Mouse (Mus musculus): ENCODE data around the gene Cpsf4l. TPM values are rescaled to one million over a fixed set of nuclear protein-coding genes. Genes with fewer than 3 reads are reported as not detected.
A peak's percentile ranks its signal among the peaks of the same experiment; 100 is the strongest.

Gene Cpsf4l
- 0.25 and 0.58 TPM in 2 replicates for polyA plus RNA-seq (2015; fragmentation: Nextera tagmentation; extraction: Ambion mirVana)

GRCm38 (mm10) chr11:113709731-113710256 is at the start of gene Cpsf4l:
TSS of gene Cpsf4l (minus strand) at chr11:113710017.
- ATAC-seq, result peak; percentile 64
- Histone ChIP-seq H3K9ac (ENCODE audit: low read depth, low read length) (peak within 1 kb of the TSS; percentile 57), H3K4me2 (ENCODE audit: low read length) (0 out of 2 replicates have a peak within 1 kb of the TSS, but pooled peaks have one; percentile 6), H3K4me3 (ENCODE audit: low read depth, low read length) (no peak within 1 kb of the TSS), H3K9me3 (replicated peaks; ENCODE audit: control insufficient read depth, low read length, poor library complexity, severe bottlenecking) (no peaks in the 10 kb centered on the region), H3K4me1 (ENCODE audit: control insufficient read depth, insufficient read depth, low read length) (peaks cover 12% of the 10 kb centered on the region), H3K27ac (ENCODE audit: low read length) (peak within 1 kb of the TSS; percentile 66), H3K27me3 (ENCODE audit: control insufficient read depth, insufficient read depth, low read depth, low read length) (0 out of 2 replicates have a peak, but pooled peaks cover 2% of the 10 kb centered on the region), H3K36me3 (ENCODE audit: control insufficient read depth, insufficient read depth, low read length) (no peaks in the 10 kb centered on the region)
- 5% methylated on average over 11 of the region's 11 CpGs for WGBS

GRCm38 (mm10) chr11:113758851-113759250 is 49.0 kb upstream of the Cpsf4l start:
- 94% methylated on average over 5 of the region's 5 CpGs for WGBS

GRCm38 (mm10) chr11:113756578-113756977 is 46.8 kb upstream of the Cpsf4l start:
- peaks cover 4% of the 10 kb centered on the region; the same call in 1 of the 2 replicates for H3K4me1 ChIP-seq (ENCODE audit: control insufficient read depth, insufficient read depth, low read length)
- WGBS, result 93% methylated on average over 12 of the region's 12 CpGs
- no peak for ATAC-seq
- no peak overlapping the region for H3K4me3 ChIP-seq (ENCODE audit: low read depth, low read length)
- no peak overlapping the region for H3K27ac ChIP-seq (ENCODE audit: low read length)
- H3K9me3 ChIP-seq (replicated peaks; ENCODE audit: control insufficient read depth, low read length, poor library complexity, severe bottlenecking), result no peaks in the 10 kb centered on the region
- H3K36me3 ChIP-seq (ENCODE audit: control insufficient read depth, insufficient read depth, low read length), result no peaks in the 10 kb centered on the region
- H3K27me3 ChIP-seq (ENCODE audit: control insufficient read depth, insufficient read depth, low read depth, low read length), result no peaks in the 10 kb centered on the region
- no peak overlapping the region for H3K4me2 ChIP-seq (ENCODE audit: low read length)
- no peak overlapping the region for H3K9ac ChIP-seq (ENCODE audit: low read depth, low read length)

More at GRCm38 (mm10) chr11:113758851-113759250, 49.0 kb upstream of the Cpsf4l start:
- no peak for ATAC-seq
- no peak overlapping the region for H3K4me2 ChIP-seq (ENCODE audit: low read length)
- no peaks in the 10 kb centered on the region for H3K27me3 ChIP-seq (ENCODE audit: control insufficient read depth, insufficient read depth, low read depth, low read length)
- H3K36me3 ChIP-seq (ENCODE audit: control insufficient read depth, insufficient read depth, low read length), result no peaks in the 10 kb centered on the region
- H3K9ac ChIP-seq (ENCODE audit: low read depth, low read length), result no peak overlapping the region
- no peaks in the 10 kb centered on the region for H3K9me3 ChIP-seq (replicated peaks; ENCODE audit: control insufficient read depth, low read length, poor library complexity, severe bottlenecking)
- H3K4me3 ChIP-seq (ENCODE audit: low read depth, low read length), result no peak overlapping the region
- no peaks in the 10 kb centered on the region for H3K4me1 ChIP-seq (ENCODE audit: control insufficient read depth, insufficient read depth, low read length)
- H3K27ac ChIP-seq (ENCODE audit: low read length), result no peak overlapping the region

GRCm38 (mm10) chr11:113755878-113756277 is 46.1 kb upstream of the Cpsf4l start:
- Histone ChIP-seq H3K36me3 (ENCODE audit: control insufficient read depth, insufficient read depth, low read length) (no peaks in the 10 kb centered on the region), H3K4me2 (ENCODE audit: low read length) (no peak overlapping the region), H3K9ac (ENCODE audit: low read depth, low read length) (no peak overlapping the region), H3K27me3 (ENCODE audit: control insufficient read depth, insufficient read depth, low read depth, low read length) (no peaks in the 10 kb centered on the region), H3K9me3 (replicated peaks; ENCODE audit: control insufficient read depth, low read length, poor library complexity, severe bottlenecking) (no peaks in the 10 kb centered on the region), H3K4me3 (ENCODE audit: low read depth, low read length) (no peak overlapping the region), H3K27ac (ENCODE audit: low read length) (no peak overlapping the region), H3K4me1 (ENCODE audit: control insufficient read depth, insufficient read depth, low read length) (peaks cover 4% of the 10 kb centered on the region; the same call in 1 of the 2 replicates)
- 94% methylated on average over 14 of the region's 14 CpGs for WGBS
- no peak for ATAC-seq

- Histone ChIP-seq H3K4me2 (ENCODE audit: low read length) (no peak overlapping the region), H3K9ac (ENCODE audit: low read depth, low read length) (no peak overlapping the region), H3K27ac (ENCODE audit: low read length) (no peak overlapping the region), H3K4me3 (ENCODE audit: low read depth, low read length) (no peak overlapping the region), H3K36me3 (ENCODE audit: control insufficient read depth, insufficient read depth, low read length) (no peaks in the 10 kb centered on the region), H3K4me1 (ENCODE audit: control insufficient read depth, insufficient read depth, low read length) (peaks cover 9% of the 10 kb centered on the region), H3K9me3 (replicated peaks; ENCODE audit: control insufficient read depth, low read length, poor library complexity, severe bottlenecking) (no peaks in the 10 kb centered on the region), H3K27me3 (ENCODE audit: control insufficient read depth, insufficient read depth, low read depth, low read length) (no peaks in the 10 kb centered on the region)
- 33% methylated on average over 9 of the region's 9 CpGs for WGBS
- no peak for ATAC-seq
Observed at GRCm38 (mm10) chr11:113754845-113755244, 45.0 kb upstream of the Cpsf4l start.

GRCm38 (mm10) chr11:113752685-113753430 is 43.0 kb upstream of the Cpsf4l start:
- no peak overlapping the region for H3K4me3 ChIP-seq (ENCODE audit: low read depth, low read length)
- no peak overlapping the region for H3K9ac ChIP-seq (ENCODE audit: low read depth, low read length)
- ATAC-seq, result no peak
- no peaks in the 10 kb centered on the region for H3K27me3 ChIP-seq (ENCODE audit: control insufficient read depth, insufficient read depth, low read depth, low read length)
- no peak overlapping the region for H3K4me2 ChIP-seq (ENCODE audit: low read length)
- 94% methylated on average over 10 of the region's 10 CpGs for WGBS
- H3K27ac ChIP-seq (ENCODE audit: low read length), result no peak overlapping the region
- H3K36me3 ChIP-seq (ENCODE audit: control insufficient read depth, insufficient read depth, low read length), result no peaks in the 10 kb centered on the region
- peaks cover 29% of the 10 kb centered on the region for H3K4me1 ChIP-seq (ENCODE audit: control insufficient read depth, insufficient read depth, low read length)
- no peaks in the 10 kb centered on the region for H3K9me3 ChIP-seq (replicated peaks; ENCODE audit: control insufficient read depth, low read length, poor library complexity, severe bottlenecking)

GRCm38 (mm10) chr11:113752158-113752661 is 42.4 kb upstream of the Cpsf4l start:
- 27% methylated on average over 15 of the region's 15 CpGs for WGBS
- Histone ChIP-seq H3K9me3 (replicated peaks; ENCODE audit: control insufficient read depth, low read length, poor library complexity, severe bottlenecking) (no peaks in the 10 kb centered on the region), H3K9ac (ENCODE audit: low read depth, low read length) (peak overlapping the region; percentile 55; the same call in 1 of the 2 replicates), H3K36me3 (ENCODE audit: control insufficient read depth, insufficient read depth, low read length) (no peaks in the 10 kb centered on the region), H3K4me1 (ENCODE audit: control insufficient read depth, insufficient read depth, low read length) (peaks cover 33% of the 10 kb centered on the region), H3K4me2 (ENCODE audit: low read length) (peak overlapping the region; percentile 75), H3K4me3 (ENCODE audit: low read depth, low read length) (peak overlapping the region; percentile 86), H3K27ac (ENCODE audit: low read length) (peak overlapping the region; percentile 94), H3K27me3 (ENCODE audit: control insufficient read depth, insufficient read depth, low read depth, low read length) (no peaks in the 10 kb centered on the region)
- ATAC-seq, result no peak

- Histone ChIP-seq H3K4me1 (ENCODE audit: control insufficient read depth, insufficient read depth, low read length) (peaks cover 33% of the 10 kb centered on the region), H3K9me3 (replicated peaks; ENCODE audit: control insufficient read depth, low read length, poor library complexity, severe bottlenecking) (no peaks in the 10 kb centered on the region), H3K27ac (ENCODE audit: low read length) (peak within 1 kb of the TSS; percentile 94), H3K4me2 (ENCODE audit: low read length) (peak within 1 kb of the TSS; percentile 75), H3K9ac (ENCODE audit: low read depth, low read length) (peak within 1 kb of the TSS; percentile 89), H3K36me3 (ENCODE audit: control insufficient read depth, insufficient read depth, low read length) (no peaks in the 10 kb centered on the region), H3K4me3 (ENCODE audit: low read depth, low read length) (peak within 1 kb of the TSS; percentile 86), H3K27me3 (ENCODE audit: control insufficient read depth, insufficient read depth, low read depth, low read length) (no peaks in the 10 kb centered on the region)
- peak; percentile 91 for ATAC-seq
- WGBS, result under 1% methylated on average over 44 of the region's 44 CpGs
Observed at GRCm38 (mm10) chr11:113751484-113752084, 41.8 kb upstream of the Cpsf4l start, which contains the start of gene Cdc42ep4. TSS of gene Cdc42ep4 (minus strand) at chr11:113751881.

Measured in midbrain, embryonic 16.5 days (tissue).